Mouse (Mus musculus) adrenal gland, postnatal 36 days (tissue): ENCODE measurements around the gene Nedd9. TPM values are rescaled to one million over a fixed set of nuclear protein-coding genes. Genes with fewer than 3 reads are reported as not detected.
"Not testable (repeated sequence)": the region's sequence is repeated elsewhere in the genome, so short reads cannot be mapped to it uniquely, and the experiment has no call there.

Source experiments
- DNase-seq, 2 experiments: peaks; one replicate each; pipeline ENCODE4 v3.0.0; 2021; ENCODE audit warnings: mixed read lengths in 1 of 2
- total RNA-seq, 2 experiments: library from RNA; stranded (reverse); gene quantifications; 2 replicates each; pipeline ENCODE4 v1.2.3; 2021

The Nedd9 gene
- total RNA-seq, 2 experiments from 2014 or later, result 18.0 to 21.5 TPM

DNA sequence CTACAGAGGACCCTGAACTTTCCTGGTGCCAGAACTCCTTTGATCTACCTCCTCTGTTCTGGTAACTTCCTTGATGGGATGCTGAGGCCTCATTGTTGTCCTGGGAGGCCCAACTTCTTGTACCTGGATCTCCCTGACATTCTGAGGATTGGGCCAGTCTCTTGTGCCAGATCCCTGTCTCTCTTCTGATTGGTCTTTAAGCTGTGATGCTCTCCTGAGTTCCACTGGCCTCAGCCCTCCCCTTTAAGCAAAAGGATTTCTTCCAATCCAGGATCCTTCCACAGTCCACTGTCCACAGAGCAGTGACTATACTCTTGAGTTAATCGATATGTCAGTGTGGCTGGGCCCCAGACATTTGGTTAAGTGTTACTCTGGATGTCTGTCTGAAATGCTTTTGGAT, 112.3 kb downstream of the Nedd9 start:
- DNase-seq, result no peak

DNA sequence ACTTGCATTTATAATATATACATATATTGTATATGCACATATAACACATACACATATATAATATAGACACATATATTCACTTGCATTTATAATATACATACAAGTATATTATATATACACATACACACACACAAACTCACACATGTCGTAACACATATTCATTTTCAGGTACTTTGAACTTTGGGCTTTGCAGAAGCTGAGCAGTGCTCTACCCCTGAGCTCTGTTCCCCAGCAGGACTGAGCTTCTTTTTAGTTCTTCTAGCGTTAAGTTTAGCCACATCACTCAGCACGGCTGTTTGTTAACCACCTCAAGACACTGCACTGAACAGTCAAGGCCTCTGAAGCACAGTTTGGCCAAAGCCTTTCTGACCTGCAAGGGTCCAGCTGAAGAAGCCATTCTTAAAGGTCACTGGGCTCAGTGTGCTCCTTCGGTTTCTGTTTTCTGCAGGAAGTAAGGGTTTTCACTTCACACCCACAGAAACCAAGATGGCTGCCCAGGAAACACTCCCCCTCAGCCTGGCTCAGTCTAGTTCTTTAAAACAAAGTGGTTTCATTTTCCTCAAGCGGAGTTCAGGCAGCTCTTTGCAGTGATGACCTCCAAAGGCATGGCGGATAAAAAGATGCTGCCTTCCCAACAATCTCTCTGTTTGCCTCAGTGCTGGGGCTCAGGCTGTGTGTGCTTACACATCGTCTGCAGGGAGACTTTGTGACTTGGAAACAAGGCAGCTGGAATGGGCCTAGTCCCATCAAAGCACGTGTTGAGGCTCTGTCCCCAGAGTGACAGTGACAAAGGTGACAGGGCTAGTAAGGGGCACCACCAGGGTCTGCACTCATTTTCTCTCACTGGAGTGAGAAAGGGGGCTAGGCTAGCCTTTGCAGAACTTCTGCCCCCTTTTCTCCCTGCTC, 114.4 kb downstream of the Nedd9 start:
- DNase-seq, result no peak

DNA sequence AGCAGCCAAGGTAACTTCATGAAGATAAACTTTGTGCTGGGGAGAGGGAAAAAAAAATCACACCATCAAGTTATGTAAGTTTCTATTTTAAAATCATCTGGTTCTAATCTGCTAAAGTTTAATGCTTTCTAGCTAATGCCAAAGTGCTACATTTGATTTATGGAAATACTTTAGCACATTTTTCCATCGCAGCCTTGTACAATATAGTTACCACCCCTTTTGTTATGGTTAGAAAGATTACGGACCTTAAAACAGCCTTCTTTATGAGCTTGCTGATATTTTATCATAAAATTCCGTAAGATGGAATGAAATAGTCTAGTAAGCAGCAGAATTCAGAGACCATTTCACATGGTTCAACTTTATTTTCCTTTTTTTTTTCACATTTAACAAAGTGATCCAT, 115.6 kb downstream of the Nedd9 start:
- DNase-seq, result no peak

DNA sequence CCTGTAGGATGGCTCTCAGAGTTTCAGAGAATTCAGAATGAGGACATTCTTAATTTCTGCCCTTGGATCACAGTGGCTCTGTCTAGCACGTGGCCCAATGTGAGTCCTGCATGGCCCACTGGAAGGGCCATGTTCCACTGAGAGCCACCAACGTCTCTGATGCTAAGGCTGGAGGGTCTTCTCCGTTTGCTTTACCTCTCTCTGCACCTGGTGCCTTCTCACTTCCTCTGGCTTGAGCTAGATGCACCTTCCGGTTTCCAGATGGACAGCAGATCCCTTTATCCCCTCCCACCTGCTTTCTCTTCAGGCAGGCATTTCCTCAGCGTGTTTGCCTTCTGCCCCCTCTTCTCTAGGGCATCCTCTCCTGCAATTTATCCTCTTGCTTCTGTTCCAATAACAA, 118.5 kb downstream of the Nedd9 start:
- no peak for DNase-seq

DNA sequence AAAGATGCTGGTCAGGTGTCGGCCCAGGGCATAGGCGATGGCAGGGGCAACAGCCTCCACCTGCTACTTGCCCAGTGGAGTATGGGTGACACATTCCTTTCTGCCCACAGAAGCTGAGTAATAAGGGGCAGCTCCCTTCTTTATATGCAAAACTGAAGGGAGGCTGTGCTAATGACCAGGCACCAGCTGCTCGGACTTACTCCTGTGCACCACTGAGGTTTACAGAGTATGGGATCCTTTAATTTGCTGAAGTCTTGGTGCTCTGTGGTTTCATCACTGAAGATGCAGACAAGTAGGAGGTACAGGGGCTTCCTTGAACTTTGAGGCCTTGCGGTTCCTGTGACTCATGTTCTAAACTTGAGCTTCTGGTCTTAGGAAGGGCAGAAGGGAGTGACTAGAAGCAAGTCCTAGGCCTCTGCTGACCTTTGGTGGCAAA, 120.0 kb downstream of the Nedd9 start:
- DNase-seq, result no peak

DNA sequence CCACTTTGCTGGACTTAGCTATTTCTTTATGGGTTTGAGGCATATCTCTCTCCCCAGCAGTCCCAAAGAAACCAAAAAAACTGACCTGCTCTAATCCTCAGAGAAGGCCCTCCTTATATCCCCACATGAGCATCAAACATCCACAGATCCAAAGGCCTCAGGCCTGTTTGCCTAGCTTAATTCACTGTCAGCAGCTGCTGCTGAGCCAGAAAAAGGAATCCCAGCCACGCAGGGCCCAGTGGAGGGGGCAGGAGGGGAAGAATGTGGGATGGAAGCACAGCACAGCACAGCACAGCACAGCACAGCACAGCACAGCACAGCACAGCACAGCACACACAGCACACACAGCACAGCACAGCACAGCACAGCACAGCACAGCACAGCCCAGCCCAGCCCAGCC, 120.6 kb downstream of the Nedd9 start:
- not testable (repeated sequence) for DNase-seq

DNA sequence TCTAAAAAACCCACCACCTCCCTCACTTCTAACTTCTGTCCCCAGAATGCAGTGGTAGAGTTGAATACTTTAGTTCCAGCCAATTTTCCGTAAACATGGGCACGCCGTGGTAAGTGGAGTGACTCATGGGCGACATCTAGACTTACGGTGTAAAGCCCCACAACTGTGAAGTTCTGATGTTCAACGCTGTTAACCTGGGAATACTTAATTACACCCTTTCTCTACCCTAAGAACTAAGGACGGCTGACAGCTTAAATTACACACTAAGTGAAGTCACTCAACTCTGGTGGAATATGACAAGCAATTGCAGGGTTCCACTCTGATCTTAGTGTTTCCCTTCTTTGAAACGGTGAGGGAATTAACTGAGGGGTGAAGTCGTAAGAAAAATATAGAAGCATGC, 122.9 kb downstream of the Nedd9 start:
- DNase-seq, result no peak

DNA sequence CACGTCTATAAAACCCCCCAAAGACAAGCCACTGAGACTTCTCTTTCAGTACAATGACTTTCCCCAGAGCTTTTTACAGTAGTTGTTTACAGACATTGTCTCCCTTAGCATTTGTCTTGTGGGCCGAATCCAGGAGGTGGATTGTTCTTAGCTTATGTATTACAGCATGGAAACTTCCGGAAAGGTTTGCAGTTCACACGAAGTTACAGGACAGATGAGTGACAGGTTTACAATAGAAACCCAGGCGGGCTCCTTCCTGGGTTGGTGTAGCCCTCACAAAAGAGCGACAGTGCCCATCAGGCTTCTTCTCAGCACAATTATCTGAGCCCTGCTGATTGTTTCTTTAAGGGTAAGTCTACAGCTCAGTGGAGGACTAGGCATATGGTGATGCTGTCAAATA, 124.3 kb downstream of the Nedd9 start:
- no peak for DNase-seq

DNA sequence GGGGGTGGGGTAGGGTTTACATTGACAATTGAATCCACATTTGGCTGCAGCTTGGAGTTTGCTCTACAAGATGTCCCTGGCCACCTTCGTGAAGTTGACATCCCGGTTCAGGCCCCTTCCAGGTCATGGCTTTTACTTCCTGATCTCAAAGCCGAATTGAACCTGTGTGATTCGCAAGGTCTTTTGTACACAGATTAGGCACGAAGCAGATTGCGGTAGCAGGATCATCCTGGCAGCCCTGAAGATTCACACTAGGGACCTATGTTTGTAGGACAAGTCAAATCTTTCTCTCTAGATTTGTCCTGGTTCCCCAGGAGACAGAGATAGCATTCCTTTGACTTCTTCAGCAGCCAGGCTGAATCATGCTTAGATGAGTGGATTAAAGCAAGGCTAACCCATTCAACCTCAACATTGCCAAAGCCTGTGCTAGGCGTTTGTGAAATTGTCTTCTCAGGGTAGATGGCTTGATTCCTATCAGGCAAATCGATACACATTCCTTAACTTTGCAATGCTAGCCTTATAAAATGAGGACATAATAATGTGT, 126.8 kb downstream of the Nedd9 start:
- no peak for DNase-seq

DNA sequence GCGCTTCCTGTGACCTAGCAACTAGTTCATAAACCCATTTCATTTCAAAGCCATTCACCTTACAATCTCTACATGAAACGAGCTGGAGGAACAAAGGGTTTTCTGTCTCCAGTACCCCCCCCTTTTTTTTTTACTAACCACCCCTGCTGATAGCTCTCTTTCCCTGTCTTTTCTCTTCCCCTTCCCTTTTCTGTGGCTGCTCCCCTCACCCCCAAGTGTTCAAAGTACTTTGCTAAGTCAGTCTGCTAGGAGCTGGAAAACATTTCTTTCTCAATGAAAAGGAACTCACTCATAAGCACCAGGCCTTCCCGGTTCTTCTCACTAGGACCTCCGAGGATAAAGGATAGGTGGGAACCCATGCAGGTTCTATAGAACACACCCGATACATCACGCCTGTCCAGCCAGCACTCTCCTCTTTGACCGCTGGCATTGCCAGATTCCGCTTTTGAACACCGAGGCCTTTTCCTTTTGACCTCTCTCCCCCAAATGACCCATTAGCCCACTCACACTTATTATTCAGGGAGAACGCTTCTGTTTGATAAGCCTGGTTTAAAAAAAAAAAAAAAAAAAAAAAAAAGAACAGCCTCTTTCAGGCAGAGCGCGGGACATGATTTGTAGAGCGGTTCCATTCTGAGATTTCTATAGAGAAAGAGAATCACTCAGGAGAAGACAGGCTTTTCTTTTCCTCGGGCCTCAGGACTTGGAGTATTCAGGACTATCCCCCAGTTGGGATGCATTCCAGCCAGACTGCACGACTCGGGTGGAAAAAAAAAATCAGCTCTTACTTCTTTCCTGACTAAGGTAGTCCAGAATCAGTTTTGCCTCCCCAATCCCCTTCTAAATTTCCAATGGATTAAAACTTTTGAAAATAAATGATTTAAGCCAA, 127.6 kb downstream of the Nedd9 start:
- DNase-seq, result no peak

DNA sequence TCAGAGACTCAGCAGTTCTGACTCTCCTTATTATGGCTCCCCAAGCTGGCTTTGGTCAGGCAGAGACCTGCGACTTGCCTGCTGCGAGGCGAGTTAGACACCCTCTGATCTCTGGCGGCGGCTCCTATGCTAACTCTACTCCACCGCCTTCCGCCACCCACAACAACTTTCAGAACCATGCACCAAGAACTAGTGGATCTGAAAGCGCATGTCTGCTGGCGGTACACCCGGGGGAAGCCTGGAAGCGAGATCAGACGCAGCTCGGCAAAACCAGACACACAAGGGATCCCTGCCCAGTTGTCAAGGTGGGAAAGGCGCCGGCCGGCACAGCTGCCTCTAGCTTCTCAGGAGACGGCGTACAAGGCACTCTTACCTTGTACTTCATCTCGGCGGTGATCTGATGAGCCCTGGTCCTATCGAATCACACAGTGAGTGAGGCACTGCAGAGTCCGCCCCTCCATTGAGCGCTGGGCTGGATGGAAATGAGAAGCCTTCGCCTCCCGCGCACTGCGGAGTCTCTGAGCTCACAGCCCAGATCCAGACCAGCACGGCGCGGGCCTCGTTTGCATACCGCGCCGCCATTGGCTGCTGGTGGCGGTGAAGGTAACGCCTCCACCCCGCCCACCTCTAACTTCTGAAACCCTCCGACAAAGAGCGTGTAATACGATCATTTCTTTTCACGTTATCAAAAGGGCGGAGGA, 128.5 kb downstream of the Nedd9 start:
- DNase-seq, result peak; percentile 96 to 98

DNA sequence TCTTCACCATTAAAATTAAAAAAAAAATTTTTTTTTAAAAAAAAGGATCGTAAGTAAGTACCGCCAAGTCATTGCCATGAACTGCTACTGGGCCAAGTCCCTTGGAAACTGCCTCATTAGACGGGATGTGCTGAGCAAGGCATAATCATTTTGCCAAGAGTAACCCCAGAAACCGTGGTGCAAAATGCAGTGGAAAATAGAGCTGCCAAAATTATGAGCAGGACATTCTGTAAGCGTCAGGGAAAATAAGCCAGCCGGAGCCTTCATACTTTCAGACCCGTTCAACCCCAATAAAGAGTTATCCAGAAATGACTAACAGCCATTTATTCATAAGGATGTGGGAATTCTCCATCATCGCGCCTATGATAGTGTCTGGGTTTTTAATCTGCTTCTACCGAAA, 129.2 kb downstream of the Nedd9 start:
- no peak for DNase-seq

DNA sequence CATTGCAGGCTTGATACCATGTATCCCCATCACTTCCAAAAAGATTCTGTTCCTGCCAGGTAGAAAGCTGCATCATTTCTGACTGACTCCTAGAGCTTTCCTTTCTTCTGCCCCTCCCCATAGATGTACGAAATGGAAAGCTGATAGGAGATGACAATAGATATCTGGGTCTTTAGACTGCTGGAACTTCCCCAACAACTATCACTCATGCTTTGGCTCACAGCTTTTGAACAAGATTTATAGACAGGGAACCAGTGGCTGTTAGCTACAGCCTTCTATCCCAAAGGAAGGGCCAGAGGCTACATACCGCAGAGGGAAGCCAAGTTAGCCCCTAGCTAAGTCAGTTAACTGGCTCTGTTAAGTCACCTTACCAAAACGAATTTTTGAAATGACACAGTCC, 129.6 kb downstream of the Nedd9 start:
- DNase-seq, result no peak

DNA sequence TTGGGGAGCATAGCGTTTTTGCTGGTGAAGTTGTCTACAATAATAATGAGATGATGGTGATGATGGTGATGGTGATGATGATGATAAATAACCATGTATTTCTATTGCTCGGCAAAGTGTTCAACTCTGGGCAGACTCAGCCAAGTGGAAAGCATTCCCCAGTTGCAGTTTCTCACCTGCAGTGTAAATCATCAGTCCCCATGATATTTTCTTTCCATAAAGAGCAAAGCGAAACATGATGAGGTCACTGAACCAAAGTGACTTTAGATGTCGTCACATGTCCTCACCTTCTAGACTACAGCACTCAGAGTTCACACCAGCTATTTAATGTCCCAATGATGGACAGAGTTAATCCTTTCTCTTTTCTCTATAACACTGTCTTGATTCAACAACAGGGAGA, 130.0 kb downstream of the Nedd9 start:
- DNase-seq, result no peak

DNA sequence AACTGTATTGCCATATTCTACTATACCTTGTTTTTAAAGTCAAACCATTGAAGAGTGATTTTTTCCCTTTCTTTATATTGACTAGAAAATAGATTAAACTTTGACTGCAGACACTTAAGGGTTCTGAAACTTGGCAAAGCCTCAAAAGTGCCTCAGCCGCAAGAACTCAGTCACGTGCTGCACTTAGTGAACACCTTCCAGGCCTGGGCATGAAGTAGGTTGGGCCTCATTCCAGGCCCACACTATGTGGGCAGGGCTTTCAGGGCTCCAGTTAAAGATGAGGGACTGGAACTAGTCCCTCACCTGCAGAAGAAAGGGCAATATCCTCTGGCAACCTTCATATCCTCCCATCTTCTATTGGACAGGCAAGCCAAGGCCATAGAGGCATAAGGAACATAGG, 131.6 kb downstream of the Nedd9 start:
- DNase-seq, result no peak

DNA sequence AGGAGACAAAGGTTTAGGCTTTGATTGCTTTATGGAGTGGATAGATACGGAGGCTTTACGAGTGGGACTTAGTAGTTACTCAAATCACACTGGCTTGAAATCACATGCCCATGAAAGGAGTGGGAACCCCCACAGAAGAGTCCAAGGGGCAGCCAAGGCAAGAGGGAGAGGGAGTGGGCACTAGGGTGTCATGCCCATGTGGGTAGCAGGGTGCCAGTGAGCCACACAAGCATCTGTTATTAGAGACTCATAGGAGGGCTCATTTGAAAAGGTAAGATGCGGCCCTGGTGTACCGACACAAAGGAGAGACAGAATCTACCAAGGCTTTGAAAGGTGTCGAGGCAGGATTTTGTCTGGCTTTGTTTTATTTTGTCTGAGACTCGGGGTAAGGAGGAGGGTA, 132.6 kb downstream of the Nedd9 start:
- DNase-seq, result no peak

DNA sequence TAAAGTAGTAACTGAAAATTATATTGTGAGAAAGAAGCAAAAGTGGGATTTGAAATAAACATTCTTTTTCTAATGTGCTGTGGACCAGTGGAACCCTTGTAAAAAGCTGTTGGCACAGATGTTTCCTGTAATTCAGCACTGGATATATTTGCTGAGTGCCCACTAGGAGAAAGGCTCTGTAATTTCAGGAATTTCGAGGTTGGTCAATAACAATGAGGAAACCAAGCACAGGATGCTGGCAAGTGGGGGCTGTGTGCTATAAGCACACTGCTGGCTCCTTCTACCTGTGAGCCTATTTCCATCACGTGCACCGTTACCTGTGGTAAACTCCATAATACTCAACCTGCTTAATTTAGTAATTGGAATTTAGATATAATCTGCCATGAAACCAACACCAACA, 133.5 kb downstream of the Nedd9 start:
- DNase-seq, result no peak

DNA sequence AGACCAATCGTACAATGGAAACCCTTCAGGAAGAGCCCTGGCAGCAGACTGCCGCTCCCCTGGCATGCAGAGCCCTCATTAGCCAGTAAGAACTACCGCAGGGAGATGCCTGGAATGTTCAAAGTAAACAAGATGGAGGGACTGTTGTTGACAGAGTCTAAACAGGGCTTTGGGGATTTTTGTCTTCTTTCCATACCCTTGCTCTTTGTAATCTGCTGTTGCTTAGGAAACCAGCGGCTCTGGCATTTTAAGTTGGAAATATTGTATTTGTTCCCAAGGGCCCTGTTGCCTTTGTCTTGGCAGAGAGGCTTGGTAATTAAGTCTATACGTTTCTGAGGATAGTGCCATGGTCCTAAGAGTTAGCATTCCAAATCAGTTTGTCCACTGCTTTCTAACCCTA, 134.8 kb downstream of the Nedd9 start:
- no peak for DNase-seq

DNA sequence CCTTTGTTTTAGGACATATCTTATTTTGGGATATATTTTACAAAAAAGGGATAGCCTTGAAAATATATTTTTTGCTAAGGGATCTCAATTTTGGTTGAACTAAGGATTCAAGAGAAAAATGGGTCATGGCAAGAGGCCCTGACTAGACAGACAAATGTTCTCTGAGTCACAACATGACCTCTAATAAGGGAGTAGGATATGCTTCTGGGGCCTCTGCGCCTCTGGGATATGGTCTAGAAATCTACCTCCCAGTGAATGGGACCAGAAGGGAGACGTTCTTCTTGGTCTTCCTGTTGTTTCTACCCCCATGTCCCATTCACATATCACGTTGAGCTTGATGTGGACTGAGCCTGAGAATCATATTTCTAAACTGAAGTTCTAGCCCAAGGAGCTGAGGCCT, 136.6 kb downstream of the Nedd9 start:
- DNase-seq, result no peak

DNA sequence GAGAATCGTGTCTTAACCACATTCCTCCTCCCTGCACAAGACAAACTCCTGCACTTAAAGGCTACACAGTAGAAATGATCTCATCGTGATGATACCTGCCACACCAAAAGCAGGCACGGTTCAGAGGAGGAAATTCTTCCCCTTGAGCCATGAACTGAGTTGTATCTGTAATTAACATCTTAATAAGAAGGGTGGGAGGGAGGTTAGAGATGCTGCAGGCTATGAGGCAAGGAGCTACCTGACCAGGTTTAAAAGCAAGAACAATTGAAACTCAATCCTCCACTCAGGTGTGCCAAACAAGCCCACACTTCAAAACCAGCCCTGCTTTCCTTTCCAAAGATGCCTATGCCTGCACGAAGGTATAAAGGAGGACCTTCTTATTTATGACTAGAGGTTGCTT, 137.4 kb downstream of the Nedd9 start:
- no peak for DNase-seq

DNA sequence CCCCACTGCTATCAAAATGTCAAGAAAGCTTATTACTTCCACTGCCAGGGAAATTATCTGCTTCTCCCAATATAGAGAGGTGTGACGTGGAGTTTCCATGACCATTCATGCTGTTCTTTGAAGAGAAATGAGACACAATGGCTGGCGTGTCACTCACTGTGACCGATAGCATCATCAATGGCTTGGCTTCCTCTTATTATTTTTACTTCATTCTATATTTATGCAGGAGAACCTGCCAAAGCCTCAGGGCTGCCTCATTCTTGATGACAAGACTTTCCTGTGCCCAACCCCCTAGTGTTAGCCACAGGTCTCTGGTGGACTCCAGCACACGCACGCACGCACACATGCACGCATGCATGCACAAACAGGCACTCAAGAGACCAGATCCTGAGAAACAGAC, 141.4 kb downstream of the Nedd9 start:
- DNase-seq, result no peak

DNA sequence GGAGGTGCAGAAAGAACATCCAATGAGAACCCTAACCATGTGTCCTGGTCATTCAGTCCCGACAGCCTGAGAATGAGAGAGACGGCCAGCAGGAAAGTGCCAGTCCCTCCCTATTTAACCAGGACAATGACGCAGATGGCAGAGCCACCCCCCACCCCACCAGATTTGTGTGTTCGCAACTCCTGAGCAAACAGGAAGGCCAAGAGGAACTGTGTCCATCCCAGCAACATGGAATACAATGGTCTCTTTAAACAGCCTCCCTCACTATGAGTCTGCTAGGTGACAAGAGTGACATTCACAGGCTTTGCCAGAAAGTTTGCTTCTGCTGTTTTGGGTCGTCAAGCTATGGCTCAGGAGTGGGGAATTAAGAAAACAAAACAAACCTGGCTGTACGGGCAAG, 141.9 kb downstream of the Nedd9 start:
- DNase-seq, result no peak
